Mouse (Mus musculus) limb, embryonic 12.5 days (tissue): ENCODE results near the gene Dnajc1. TPM values are rescaled to one million over a fixed set of nuclear protein-coding genes. Genes with fewer than 3 reads are reported as not detected.

Experiments
- ATAC-seq: fragments of 200-750 bp; cut with Nextera tagmentation; 2 replicates; pipeline ENCODE4 v1.8.0; 2017; ENCODE audit warnings: low read depth, moderate TSS enrichment; ENCODE audit not compliant: insufficient number of reproducible peaks, insufficient read depth, low FRiP score, low TSS enrichment
- H3K27ac ChIP-seq: fragments of 300-500 bp; sonication (generic); 2 replicates; pipeline ENCODE4 v1.5.1; 2016; ENCODE audit warnings: mild to moderate bottlenecking, moderate library complexity
- H3K27me3 ChIP-seq: fragments of 300-500 bp; sonication (generic); 2 replicates; pipeline ENCODE4 v1.6.1; 2016; ENCODE audit warnings: mild to moderate bottlenecking, moderate library complexity
- H3K36me3 ChIP-seq: fragments of 300-500 bp; sonication (generic); 2 replicates; pipeline ENCODE4 v1.6.1; 2016; ENCODE audit warnings: mild to moderate bottlenecking, moderate library complexity
- H3K4me1 ChIP-seq: fragments of 300-500 bp; sonication (generic); replicated peaks from 2 replicates; pipeline ENCODE4 v1.6.1; 2016
- H3K4me2 ChIP-seq: fragments of 300-500 bp; sonication (generic); 2 replicates; pipeline ENCODE4 v1.6.1; 2016; ENCODE audit warnings: mild to moderate bottlenecking, moderate library complexity
- H3K4me3 ChIP-seq: fragments of 300-500 bp; sonication (generic); replicated peaks from 2 replicates; pipeline ENCODE4 v1.5.1; 2016; ENCODE audit warnings: mild to moderate bottlenecking
- H3K9ac ChIP-seq: fragments of 300-500 bp; sonication (generic); replicated peaks from 2 replicates; pipeline ENCODE4 v1.6.1; 2016; ENCODE audit warnings: mild to moderate bottlenecking, moderate library complexity
- H3K9me3 ChIP-seq: fragments of 300-500 bp; sonication (generic); 2 replicates; pipeline ENCODE4 v1.6.1; 2016; ENCODE audit warnings: mild to moderate bottlenecking, moderate library complexity
- WGBS: fragments of 180-500 bp; shearing (Covaris S2); methylation state at CpG from one replicate; pipeline ENCODE4 v1.1.7; 2016; 5-methylcytosine and 5-hydroxymethylcytosine counted together
- polyA plus RNA-seq: library from polyadenylated mRNA; unstranded; fragments of >200 nt; fragmentation: Nextera tagmentation; extraction: Ambion mirVana; gene quantifications from 2 replicates; pipeline ENCODE4 v1.2.1, GENCODE M21; 2016

Gene Dnajc1
- polyA plus RNA-seq, 1 experiment from 2014 or later: 34.6 TPM

DNA sequence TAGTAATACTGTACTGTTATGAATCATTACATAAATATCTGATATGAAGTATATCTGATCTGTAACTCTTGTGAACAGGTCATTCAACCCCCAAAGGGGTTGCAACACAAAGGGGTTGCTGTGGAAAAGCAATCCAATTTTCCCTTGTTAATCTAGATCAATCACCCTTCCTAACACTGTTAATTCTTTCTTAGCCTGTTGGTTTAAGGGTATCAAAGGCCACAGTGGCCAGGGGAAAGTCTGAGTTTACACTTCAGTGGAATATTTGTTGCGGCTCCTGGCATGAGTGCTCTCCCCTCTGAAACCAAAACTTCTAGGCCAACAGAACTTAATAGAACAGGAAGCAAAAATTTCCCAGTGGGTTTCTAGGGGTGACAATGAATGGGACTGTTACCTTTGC is 28.2 kb downstream of the Dnajc1 start:
- no peak for ATAC-seq
- H3K27me3 ChIP-seq: no peaks in the 10 kb centered on the region
- H3K4me1 ChIP-seq: no peaks in the 10 kb centered on the region
- peaks cover 3% of the 10 kb centered on the region for H3K36me3 ChIP-seq
- H3K9me3 ChIP-seq: peaks cover 7% of the 10 kb centered on the region; the same call in 1 of the 2 replicates
- H3K4me3 ChIP-seq: no peak overlapping the region
- no peak overlapping the region for H3K27ac ChIP-seq
- H3K4me2 ChIP-seq: no peak overlapping the region
- WGBS: 88% methylated on average over 1 of the region's 1 CpGs
- H3K9ac ChIP-seq: no peak overlapping the region

DNA sequence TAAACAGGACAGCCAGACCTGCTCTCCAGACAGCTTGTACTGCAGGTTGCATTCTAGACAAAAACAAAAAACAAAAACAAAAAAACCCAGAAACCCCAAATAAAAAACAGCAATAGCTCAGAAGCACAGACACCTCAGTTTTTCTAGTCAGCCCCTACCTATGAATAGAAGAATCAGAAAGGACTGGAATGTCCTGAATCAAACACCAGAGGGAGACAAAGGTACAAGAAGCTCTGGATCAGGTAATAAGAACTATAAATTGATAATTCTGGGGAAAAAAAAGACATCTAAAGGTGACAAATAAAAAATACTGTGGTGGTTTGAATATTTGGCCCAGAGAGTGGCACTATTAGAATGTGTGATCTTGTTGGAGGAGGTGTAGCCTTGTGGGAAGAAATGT is 37.3 kb downstream of the Dnajc1 start:
- no peak overlapping the region for H3K4me3 ChIP-seq
- peaks cover 13% of the 10 kb centered on the region; the same call in 1 of the 2 replicates for H3K9me3 ChIP-seq
- no peak overlapping the region for H3K27ac ChIP-seq
- no peak overlapping the region for H3K9ac ChIP-seq
- no peaks in the 10 kb centered on the region for H3K4me1 ChIP-seq
- H3K36me3 ChIP-seq: no peaks in the 10 kb centered on the region
- H3K4me2 ChIP-seq: no peak overlapping the region
- H3K27me3 ChIP-seq: no peaks in the 10 kb centered on the region
- ATAC-seq: no peak

DNA sequence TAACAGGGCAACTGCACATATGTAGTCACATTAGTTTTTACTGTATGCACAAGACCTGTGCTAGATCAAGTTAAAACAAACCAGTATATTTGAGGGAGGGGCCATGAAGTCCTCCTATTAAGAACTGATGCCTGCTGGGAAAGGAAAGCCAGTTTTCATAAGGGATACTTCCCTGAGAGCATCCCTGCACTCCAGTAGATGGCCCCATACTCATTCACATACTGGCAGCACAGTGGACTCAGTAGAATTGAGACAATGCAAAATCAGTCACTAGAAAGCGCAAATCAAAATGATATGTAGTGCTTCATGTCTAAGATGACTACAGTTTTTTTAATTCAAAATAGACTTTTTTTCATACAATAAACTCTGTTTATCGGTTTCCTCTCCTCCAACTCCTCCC is 40.0 kb downstream of the Dnajc1 start:
- no peak overlapping the region for H3K4me2 ChIP-seq
- no peaks in the 10 kb centered on the region for H3K27me3 ChIP-seq
- no peaks in the 10 kb centered on the region for H3K36me3 ChIP-seq
- peaks cover 13% of the 10 kb centered on the region; the same call in 1 of the 2 replicates for H3K9me3 ChIP-seq
- no peak for ATAC-seq
- no peak overlapping the region for H3K9ac ChIP-seq
- WGBS: 87% methylated on average over 2 of the region's 2 CpGs
- H3K27ac ChIP-seq: no peak overlapping the region
- H3K4me1 ChIP-seq: no peaks in the 10 kb centered on the region
- no peak overlapping the region for H3K4me3 ChIP-seq

DNA sequence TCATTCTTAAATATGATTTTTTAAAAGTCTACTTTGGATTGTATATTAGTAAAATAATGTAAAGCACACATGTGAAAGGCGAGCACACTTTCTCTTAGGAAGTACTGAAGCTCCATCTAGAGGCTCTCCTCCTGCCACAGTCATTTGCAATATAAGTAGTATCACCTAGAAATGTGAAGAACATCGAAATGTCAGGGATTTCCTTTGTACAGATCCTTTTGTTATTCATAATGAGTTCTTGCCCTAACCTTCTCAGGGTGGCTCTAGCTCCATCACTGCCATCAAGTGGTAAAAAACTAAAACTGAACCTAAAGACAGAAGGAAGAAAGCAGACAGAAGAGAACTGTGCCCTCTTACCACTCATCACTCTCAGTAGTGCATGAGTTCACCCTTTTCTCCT is 49.2 kb downstream of the Dnajc1 start:
- no peak overlapping the region for H3K4me2 ChIP-seq
- no peaks in the 10 kb centered on the region for H3K36me3 ChIP-seq
- no peak overlapping the region for H3K9ac ChIP-seq
- no peaks in the 10 kb centered on the region for H3K27me3 ChIP-seq
- no peaks in the 10 kb centered on the region for H3K9me3 ChIP-seq
- 73% methylated on average over 2 of the region's 2 CpGs for WGBS
- H3K4me3 ChIP-seq: no peak overlapping the region
- no peak for ATAC-seq
- no peaks in the 10 kb centered on the region for H3K4me1 ChIP-seq
- no peak overlapping the region for H3K27ac ChIP-seq

DNA sequence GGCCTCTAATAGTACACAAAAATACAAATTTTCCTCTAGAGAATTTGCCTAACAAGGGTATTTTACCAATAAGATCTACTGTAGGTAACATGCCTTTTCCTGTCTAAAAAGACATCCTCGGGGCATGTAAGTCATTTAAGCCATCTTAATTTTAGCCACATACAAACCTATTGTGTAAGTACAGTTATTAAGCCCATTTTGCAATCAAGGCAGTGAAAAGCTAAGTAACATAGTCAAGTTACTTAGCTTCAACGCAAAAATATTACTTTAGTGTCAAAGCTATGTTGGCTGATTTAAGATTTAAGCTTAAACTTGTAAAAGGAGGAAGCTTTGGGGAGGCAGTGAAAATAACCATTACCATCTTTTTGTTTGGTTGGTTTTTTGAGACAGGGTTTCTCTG is 74.0 kb downstream of the Dnajc1 start:
- no peak for ATAC-seq
- Histone ChIP-seq H3K4me1 (peaks cover 8% of the 10 kb centered on the region), H3K27me3 (no peaks in the 10 kb centered on the region), H3K4me2 (no peak overlapping the region), H3K27ac (no peak overlapping the region), H3K9me3 (peaks cover 8% of the 10 kb centered on the region; the same call in 1 of the 2 replicates), H3K9ac (no peak overlapping the region), H3K36me3 (peaks cover 4% of the 10 kb centered on the region; the same call in 1 of the 2 replicates), H3K4me3 (no peak overlapping the region)
- WGBS: 84% methylated on average over 2 of the region's 2 CpGs

DNA sequence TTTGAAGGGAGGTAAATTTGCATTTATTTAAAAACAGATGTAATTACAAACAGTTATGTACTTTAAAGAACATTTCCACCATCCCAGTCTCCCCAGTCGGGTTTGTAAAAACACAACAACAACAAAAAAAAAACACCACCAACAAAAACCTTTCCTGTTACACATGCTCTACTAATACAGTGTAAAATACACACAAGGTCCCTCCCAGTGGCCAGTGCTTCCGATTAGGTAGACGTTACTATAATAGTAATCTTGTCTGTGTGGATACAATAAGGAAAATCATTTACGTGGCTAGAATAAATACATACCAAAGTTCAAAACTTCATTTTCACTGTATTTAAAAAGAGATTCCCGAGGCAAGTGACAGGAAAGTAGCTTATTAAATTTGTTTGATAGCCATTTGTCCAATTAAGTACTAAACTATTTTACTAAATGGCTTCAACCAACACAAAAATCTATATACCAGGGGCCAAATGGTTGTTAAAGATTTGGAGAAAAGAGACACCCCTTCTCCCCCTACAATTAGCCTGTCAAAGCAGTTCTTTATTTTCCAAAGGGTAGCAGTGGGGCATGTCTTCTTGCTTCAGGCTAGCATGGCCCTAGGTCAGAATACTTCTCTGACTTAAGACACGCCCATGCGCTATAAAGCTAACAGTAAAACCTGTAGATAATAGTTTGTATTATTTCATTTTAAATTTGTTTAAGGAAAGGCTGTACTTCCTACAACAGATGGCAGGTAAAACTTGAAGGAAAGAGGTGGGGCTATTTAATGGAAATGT is 74.9 kb downstream of the Dnajc1 start:
- Histone ChIP-seq H3K9ac (no peak overlapping the region), H3K9me3 (peaks cover 8% of the 10 kb centered on the region; the same call in 1 of the 2 replicates), H3K27me3 (no peaks in the 10 kb centered on the region), H3K27ac (no peak overlapping the region), H3K4me1 (peaks cover 8% of the 10 kb centered on the region), H3K4me3 (no peak overlapping the region), H3K4me2 (no peak overlapping the region), H3K36me3 (peaks cover 4% of the 10 kb centered on the region; the same call in 1 of the 2 replicates)
- 63% methylated on average over 7 of the region's 7 CpGs for WGBS
- no peak for ATAC-seq

DNA sequence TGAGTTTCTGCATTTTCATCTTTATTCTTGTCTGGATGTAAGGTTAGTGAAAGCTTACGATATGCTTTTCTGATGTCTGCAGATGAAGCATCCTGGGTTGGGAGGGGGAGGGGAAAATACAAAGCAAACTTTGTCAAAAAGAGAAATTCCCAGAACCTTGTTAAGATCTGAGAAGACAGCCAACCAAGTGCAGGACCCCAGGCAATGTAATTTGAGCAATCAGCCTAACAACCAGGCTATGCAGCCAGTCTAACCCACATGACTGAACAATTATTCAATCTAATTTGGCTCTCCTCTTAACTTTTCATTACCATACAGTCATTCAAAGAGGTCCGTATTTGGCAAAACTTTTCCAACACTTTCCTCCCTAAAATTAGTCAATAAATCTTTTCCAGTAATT is 75.7 kb downstream of the Dnajc1 start:
- no peak overlapping the region for H3K27ac ChIP-seq
- H3K9ac ChIP-seq: no peak overlapping the region
- H3K4me3 ChIP-seq: no peak overlapping the region
- H3K4me2 ChIP-seq: no peak overlapping the region
- no peak for ATAC-seq
- H3K4me1 ChIP-seq: peaks cover 8% of the 10 kb centered on the region
- H3K36me3 ChIP-seq: peaks cover 4% of the 10 kb centered on the region; the same call in 1 of the 2 replicates
- WGBS: 11% methylated on average over 2 of the region's 2 CpGs
- H3K27me3 ChIP-seq: no peaks in the 10 kb centered on the region
- H3K9me3 ChIP-seq: peaks cover 8% of the 10 kb centered on the region; the same call in 1 of the 2 replicates

DNA sequence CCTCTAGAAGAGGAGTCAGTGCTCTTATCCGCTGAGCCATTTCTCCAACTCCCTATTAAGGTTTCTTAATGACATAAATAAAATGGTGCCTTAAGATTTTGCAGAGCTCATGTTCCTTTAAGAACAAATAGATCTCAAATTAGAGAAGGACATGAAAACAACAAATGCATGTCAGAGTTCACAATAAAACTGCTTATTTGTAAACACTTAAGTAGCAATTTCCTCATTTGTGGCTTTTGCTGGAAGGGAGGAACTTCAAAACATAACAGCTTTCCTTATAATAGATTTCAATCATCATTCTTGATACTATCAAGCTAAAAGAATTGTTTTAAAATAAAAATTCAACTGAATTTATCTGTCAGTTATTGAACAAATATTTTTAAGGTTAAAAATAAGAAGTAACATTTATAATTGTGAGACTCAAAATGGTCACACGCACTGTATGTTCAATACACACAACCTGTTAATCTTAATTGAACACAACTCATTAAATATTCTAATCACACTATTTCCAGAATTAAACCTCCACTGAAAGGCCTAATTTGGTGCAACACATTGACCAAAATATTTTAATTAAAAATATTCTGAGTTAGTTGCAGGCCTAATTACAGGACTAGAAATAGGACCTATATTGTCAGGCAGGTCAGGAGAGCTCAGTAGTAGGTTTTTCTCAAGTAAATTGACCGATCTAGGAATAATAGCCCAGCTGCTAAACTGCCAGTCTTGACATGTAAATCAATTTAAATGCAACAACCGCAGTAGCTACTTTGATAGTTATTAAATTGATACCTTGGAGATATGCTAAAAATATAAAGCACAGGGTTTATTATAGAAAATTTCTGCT is 82.1 kb downstream of the Dnajc1 start:
- no peak overlapping the region for H3K27ac ChIP-seq
- peaks cover under 1% of the 10 kb centered on the region; the same call in 1 of the 2 replicates for H3K4me1 ChIP-seq
- no peak for ATAC-seq
- H3K9ac ChIP-seq: no peak overlapping the region
- H3K27me3 ChIP-seq: no peaks in the 10 kb centered on the region
- H3K9me3 ChIP-seq: no peaks in the 10 kb centered on the region
- H3K36me3 ChIP-seq: no peaks in the 10 kb centered on the region
- H3K4me2 ChIP-seq: no peak overlapping the region
- no peak overlapping the region for H3K4me3 ChIP-seq
- 79% methylated on average over 4 of the region's 4 CpGs for WGBS

DNA sequence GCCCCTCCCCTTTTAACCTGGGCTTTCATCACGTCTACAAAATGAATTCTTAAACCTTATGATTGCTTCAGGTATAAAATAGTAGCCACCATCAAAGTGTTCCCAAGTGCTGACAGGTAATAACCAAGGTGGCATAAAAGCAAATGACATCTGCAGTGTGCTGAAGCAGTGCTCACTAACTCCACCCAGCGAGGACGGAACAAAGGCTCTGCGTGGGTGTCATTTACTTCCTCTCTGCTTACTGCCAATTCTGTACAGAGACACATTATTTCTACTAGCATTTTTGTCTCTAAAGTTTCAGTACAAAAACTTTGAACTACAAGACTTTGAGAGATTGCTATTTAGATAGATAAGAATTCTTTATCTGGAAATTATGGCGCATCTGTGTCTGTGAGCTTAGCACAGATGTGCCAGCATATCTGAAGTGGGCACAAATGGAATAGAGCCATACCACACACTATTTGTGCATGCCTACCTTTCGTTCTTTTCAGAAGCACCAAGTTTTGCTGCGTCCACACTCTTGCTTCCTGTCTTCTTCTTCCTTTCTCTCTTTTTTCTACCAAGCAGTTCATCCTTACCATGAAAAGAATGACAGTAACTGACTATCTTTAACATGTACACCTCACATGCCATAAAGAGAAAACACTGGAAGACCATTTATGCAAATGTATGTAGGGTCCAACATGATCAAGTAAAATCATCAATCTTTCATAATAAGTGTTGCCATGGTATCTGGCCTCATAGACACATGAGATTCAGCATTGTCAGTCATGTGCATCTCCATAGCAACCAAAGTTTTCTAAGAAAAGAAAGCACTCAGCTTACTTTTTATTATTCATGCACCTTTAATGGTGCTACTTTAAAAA is 85.0 kb downstream of the Dnajc1 start:
- Histone ChIP-seq H3K9ac (no peak overlapping the region), H3K27me3 (no peaks in the 10 kb centered on the region), H3K4me3 (no peak overlapping the region), H3K4me2 (no peak overlapping the region), H3K27ac (no peak overlapping the region), H3K4me1 (no peaks in the 10 kb centered on the region), H3K36me3 (no peaks in the 10 kb centered on the region), H3K9me3 (no peaks in the 10 kb centered on the region)
- ATAC-seq: no peak
- WGBS: 69% methylated on average over 7 of the region's 7 CpGs

DNA sequence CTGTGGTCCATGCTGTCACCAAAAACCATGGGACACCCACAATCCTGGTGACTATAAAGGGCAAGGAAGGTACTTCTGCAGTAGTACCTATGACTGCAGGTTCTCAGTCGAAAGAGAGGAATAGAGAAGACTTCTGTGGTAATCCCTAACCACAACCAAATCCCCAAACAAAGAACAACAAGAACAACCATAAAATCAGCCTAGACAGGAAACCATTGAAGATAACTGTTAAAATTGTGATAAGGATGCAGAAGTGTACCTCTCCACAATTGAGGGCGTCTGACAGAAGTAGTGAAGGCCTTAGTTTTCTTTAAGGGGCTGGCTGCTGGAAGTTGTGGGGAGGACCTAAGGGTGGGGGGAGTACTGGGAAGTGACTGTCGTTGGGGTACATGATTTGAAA is 91.7 kb downstream of the Dnajc1 start:
- H3K27me3 ChIP-seq: no peaks in the 10 kb centered on the region

DNA sequence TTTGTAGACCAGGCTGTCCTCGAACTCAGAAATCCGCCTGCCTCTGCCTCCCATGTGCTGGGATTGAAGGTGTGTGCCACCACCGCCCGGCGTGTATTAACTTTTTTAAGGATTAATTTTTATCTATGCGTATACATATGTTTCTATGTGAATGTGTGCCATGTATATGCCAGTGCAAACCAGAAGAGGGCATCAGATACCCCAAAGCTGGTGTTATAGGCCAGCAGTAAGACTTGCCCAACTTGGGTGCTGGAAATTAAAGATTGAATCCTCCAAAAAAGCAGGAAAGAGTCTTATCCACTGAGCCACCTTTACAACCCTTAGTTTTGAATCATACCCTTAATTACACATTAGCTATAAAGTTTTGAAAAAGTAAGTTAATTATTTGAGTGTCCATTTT is 107.5 kb downstream of the Dnajc1 start:
- no peaks in the 10 kb centered on the region for H3K9me3 ChIP-seq
- peaks cover 12% of the 10 kb centered on the region for H3K36me3 ChIP-seq
- H3K27ac ChIP-seq: no peak overlapping the region
- WGBS: 91% methylated on average over 6 of the region's 6 CpGs
- no peak overlapping the region for H3K9ac ChIP-seq
- H3K4me3 ChIP-seq: no peak overlapping the region
- H3K4me1 ChIP-seq: no peaks in the 10 kb centered on the region
- H3K4me2 ChIP-seq: no peak overlapping the region
- no peak for ATAC-seq
- no peaks in the 10 kb centered on the region for H3K27me3 ChIP-seq

More for the DNA sequence above, 91.7 kb downstream of the Dnajc1 start:
- Histone ChIP-seq H3K4me3 (no peak overlapping the region), H3K36me3 (0 out of 2 replicates have a peak, but pooled peaks cover 8% of the 10 kb centered on the region), H3K9ac (no peak overlapping the region), H3K27ac (no peak overlapping the region), H3K9me3 (no peaks in the 10 kb centered on the region), H3K4me2 (no peak overlapping the region), H3K4me1 (no peaks in the 10 kb centered on the region)
- 84% methylated on average over 3 of the region's 3 CpGs for WGBS
- no peak for ATAC-seq
